Mouse (Mus musculus): ENCODE results near the gene 1700122O11Rik. TPM values are rescaled to one million over a fixed set of nuclear protein-coding genes. Genes with fewer than 3 reads are reported as not detected.

The 1700122O11Rik gene
- total RNA-seq, 2 experiments from 2014 or later: not detected

DNA sequence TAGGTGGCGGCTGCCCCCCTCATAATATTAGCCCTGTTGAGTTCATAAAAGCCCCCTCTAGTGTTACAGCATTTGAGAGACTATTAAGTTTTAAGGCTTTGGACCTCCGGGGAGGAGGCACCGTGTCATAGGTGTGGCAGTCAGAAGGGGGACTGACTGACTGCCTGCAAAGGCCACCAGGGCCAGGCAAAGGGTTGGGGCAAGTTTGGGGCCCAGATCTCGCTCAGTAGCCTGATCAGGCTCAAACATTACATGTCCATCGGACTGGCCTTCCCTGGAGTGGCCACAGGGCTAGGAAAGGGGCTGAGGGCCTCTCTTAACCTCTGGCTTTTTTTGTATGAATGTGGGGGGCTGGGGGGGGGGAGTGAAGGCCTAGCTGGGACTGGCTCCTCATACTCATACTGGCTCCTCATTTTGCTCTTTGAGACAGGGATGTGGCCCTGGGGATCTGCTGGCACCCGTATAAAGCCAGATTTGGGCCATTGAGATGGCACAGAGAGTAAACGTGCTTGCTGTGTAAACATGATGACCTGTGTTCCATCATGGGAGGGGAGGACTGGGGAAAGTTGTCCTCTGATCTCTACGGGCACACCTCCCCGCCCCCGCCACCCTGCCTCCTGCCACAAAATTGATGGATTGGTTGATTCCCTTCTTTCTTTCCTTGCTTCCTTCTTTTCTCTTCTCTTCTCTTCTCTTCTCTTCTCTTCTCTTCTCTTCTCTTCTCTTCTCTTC is 47.5 kb downstream of the 1700122O11Rik start:
- no peak for DNase-seq (ENCODE audit: low spot score in 2 of 2)
- intact Hi-C loops (cut with DNase I): no loop called here

GRCm38 (mm10) chr17:47989951-47990378 is 48.1 kb downstream of the 1700122O11Rik start:
- DNase-seq (ENCODE audit: low spot score in 2 of 2): no peak
- intact Hi-C loops (cut with DNase I): no loop called here

- no peak for DNase-seq (ENCODE audit: low spot score in 2 of 2)
- intact Hi-C loops (cut with DNase I): no loop called here
Observed at GRCm38 (mm10) chr17:47988811-47989210, 49.3 kb downstream of the 1700122O11Rik start.

GRCm38 (mm10) chr17:47988074-47988473 is 50.0 kb downstream of the 1700122O11Rik start:
- intact Hi-C loops (cut with DNase I): no loop called here
- DNase-seq (ENCODE audit: low spot score in 2 of 2): no peak

Other genes starting within 250 kb of the 1700122O11Rik start
- 1 to 10 TPM in 1 of 2 experiments, under 1 TPM in 1; 0.80 to 1.4 TPM for gene Mdfi, start 203.6 kb downstream of the 1700122O11Rik start, total RNA-seq (2021)
- gene Foxp4, start 113.6 kb downstream of the 1700122O11Rik start, total RNA-seq (2021): 10 to 100 TPM; 41.3 to 42.7 TPM
- gene 1700067P10Rik, start 51.0 kb upstream of the 1700122O11Rik start, total RNA-seq (2021): not detected
- not detected for gene 9830107B12Rik, start 108.0 kb upstream of the 1700122O11Rik start, total RNA-seq (2021)
- gene A530064D06Rik, start 129.0 kb upstream of the 1700122O11Rik start, total RNA-seq (2021): not detected
- not detected for gene Trem1, start 194.5 kb upstream of the 1700122O11Rik start, total RNA-seq (2021)
- gene Trem3, start 209.5 kb upstream of the 1700122O11Rik start, total RNA-seq (2021): under 1 TPM; 0.34 to 0.37 TPM
- gene Treml4, start 226.0 kb upstream of the 1700122O11Rik start, total RNA-seq (2021): not detected